Mouse (Mus musculus): Measurements from ENCODE around the gene Pkd1l3. TPM values are rescaled to one million over a fixed set of nuclear protein-coding genes. Genes with fewer than 3 reads are reported as not detected.

Pkd1l3 gene
- polyA plus RNA-seq, 1 experiment from 2014 or later: 3.4 TPM

DNA sequence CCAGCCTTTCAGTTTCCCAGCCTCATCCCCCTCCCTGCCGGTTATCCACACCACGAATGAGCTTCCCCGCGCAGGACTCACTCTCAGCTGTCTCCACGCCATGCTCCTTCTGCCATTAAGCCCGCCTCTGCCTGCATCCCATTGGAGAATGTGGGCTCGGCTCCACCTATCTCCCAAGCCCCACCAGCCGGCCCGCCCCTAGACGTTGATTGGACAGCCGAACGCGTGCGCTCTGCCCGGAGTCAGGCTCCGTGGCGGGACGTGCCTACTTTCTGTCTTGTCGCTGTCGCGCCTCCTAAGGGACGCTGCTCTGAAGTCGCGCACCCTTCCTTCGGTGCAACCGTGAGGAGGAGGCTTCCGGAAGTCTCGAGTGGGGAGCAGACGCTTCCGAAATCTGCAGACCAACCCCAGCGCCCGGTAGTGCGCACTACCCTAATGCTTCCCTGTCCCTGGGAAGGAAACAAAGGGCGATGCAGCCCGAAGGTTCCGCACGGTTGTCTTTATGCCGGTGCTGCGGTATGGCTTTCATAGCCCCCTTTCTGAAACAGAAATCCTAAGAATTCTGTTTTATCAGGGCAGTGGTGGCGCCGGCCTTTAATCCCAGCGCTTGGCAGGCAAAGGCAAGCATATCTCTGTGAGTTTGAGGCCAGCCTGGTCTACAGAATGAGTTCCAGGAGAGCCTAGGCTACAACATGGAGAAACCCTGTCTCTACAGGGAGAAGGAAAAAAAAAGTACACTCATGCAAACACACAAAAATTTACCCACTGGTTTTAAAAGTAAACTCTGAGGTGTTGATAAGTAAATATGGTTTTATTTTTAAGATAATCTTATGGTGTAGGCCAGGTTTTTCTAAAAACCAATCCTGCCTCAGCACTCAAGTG, 5.8 kb upstream of the Pkd1l3 start, which contains the start of gene Dhodh:
Gene Dhodh, minus strand, starts transcription at position 403 of the 882 bp plus-strand sequence.
- Histone ChIP-seq H3K4me1 (replicated peaks; ENCODE audit: control insufficient read depth, insufficient read depth, low read length) (peaks cover 11% of the 10 kb centered on the region), H3K9me3 (ENCODE audit: control insufficient read depth, low read length) (no peaks in the 10 kb centered on the region), H3K27me3 (replicated peaks; ENCODE audit: control insufficient read depth, insufficient read depth, low read length) (no peaks in the 10 kb centered on the region), H3K9ac (ENCODE audit: low read depth, low read length) (peak within 1 kb of the TSS; percentile 80), H3K4me3 (ENCODE audit: low read depth, low read length) (peak within 1 kb of the TSS; percentile 74), H3K27ac (ENCODE audit: low read depth, low read length) (peak within 1 kb of the TSS; percentile 98), H3K36me3 (ENCODE audit: control insufficient read depth, insufficient read depth, low read length) (peaks cover 8% of the 10 kb centered on the region; the same call in 1 of the 2 replicates), H3K4me2 (peak within 1 kb of the TSS; percentile 84)
- peak; percentile 98 for ATAC-seq (replicated peaks; ENCODE audit: low FRiP score)
- under 1% methylated on average over 42 of the region's 42 CpGs for WGBS
- peak; percentile 94 for DNase-seq (ENCODE audit: low spot score)

DNA sequence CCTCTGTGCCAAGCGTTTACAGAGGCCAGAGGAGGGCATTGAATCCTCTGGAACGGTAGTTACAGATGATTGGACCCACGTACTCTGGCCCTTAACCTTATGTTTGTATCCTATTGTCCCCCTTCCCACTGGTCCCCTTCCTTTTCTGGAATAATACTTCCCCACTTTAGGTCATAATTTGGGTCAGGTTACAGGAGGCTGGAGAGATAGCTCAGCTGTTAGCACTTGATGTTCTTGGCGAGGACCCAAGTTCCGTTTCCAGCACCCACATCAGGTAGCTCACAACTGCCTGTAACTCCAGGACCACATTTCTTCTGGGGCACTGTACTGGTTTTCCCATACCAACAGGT, 5.2 kb upstream of the Pkd1l3 start:
- DNase-seq (ENCODE audit: low spot score): no peak
- peak overlapping the region; percentile 74 for H3K4me3 ChIP-seq (ENCODE audit: low read depth, low read length)
- peak overlapping the region; percentile 80 for H3K9ac ChIP-seq (ENCODE audit: low read depth, low read length)
- H3K36me3 ChIP-seq (ENCODE audit: control insufficient read depth, insufficient read depth, low read length): peaks cover 4% of the 10 kb centered on the region; the same call in 1 of the 2 replicates
- H3K27me3 ChIP-seq (replicated peaks; ENCODE audit: control insufficient read depth, insufficient read depth, low read length): no peaks in the 10 kb centered on the region
- peak overlapping the region; percentile 84 for H3K4me2 ChIP-seq
- no peak for ATAC-seq (replicated peaks; ENCODE audit: low FRiP score)
- 14% methylated on average over 5 of the region's 5 CpGs for WGBS
- H3K27ac ChIP-seq (ENCODE audit: low read depth, low read length): peak overlapping the region; percentile 98
- H3K9me3 ChIP-seq (ENCODE audit: control insufficient read depth, low read length): no peaks in the 10 kb centered on the region
- H3K4me1 ChIP-seq (replicated peaks; ENCODE audit: control insufficient read depth, insufficient read depth, low read length): peaks cover 11% of the 10 kb centered on the region

DNA sequence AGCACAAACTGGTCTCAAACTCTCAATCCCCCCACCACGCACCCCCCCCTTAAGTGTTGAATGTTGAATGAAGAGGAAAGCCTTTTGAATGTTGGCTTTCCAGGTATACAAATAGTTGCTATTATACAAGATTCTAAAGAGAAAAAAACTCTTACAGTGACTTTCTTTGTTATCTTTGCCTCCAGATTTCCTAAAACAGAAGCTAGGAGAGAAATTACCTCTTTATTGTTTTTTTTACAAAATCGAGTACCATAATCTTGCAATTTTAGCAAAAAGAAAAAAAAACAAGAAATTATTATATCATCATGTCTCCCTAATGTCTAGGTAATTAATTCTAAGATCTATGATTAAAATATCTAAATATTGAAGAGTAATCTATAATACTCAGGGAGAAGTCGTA, 1.3 kb downstream of the Pkd1l3 start:
- DNase-seq (ENCODE audit: low spot score) (no peak), ATAC-seq (replicated peaks; ENCODE audit: low FRiP score) (no peak)
- H3K4me3 ChIP-seq (ENCODE audit: low read depth, low read length): no peak overlapping the region
- H3K4me1 ChIP-seq (replicated peaks; ENCODE audit: control insufficient read depth, insufficient read depth, low read length): no peaks in the 10 kb centered on the region; the same call in 1 of the 2 replicates
- no peak overlapping the region for H3K9ac ChIP-seq (ENCODE audit: low read depth, low read length)
- H3K27me3 ChIP-seq (replicated peaks; ENCODE audit: control insufficient read depth, insufficient read depth, low read length): no peaks in the 10 kb centered on the region
- no peaks in the 10 kb centered on the region for H3K9me3 ChIP-seq (ENCODE audit: control insufficient read depth, low read length)
- H3K27ac ChIP-seq (ENCODE audit: low read depth, low read length): no peak overlapping the region
- H3K36me3 ChIP-seq (ENCODE audit: control insufficient read depth, insufficient read depth, low read length): no peaks in the 10 kb centered on the region
- WGBS: 75% methylated on average over 3 of the region's 3 CpGs
- H3K4me2 ChIP-seq: no peak overlapping the region

DNA sequence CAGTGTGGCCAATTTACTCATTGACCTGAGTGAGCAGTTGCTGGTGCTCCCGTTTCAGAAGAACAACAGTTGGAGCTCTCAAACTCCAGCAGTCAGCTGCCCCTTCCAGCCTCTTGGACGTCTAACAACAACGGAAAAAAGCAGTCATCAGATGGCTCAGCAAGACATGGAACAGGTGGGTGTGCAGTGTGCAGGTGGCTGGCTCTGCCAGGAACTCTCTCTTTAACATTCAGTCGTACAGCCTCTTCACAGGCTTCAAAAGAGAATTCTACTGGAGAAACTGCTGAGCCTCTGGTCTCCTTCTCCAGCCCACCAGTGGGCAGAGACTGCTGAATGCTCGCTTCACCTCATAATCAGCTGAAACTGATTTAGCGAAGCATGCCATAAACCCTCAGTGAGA, 14.3 kb downstream of the Pkd1l3 start:
- Histone ChIP-seq H3K4me3 (ENCODE audit: low read depth, low read length) (no peak overlapping the region), H3K27me3 (replicated peaks; ENCODE audit: control insufficient read depth, insufficient read depth, low read length) (no peaks in the 10 kb centered on the region), H3K4me2 (no peak overlapping the region), H3K36me3 (ENCODE audit: control insufficient read depth, insufficient read depth, low read length) (no peaks in the 10 kb centered on the region), H3K27ac (ENCODE audit: low read depth, low read length) (no peak overlapping the region), H3K9me3 (ENCODE audit: control insufficient read depth, low read length) (no peaks in the 10 kb centered on the region), H3K9ac (ENCODE audit: low read depth, low read length) (no peak overlapping the region), H3K4me1 (replicated peaks; ENCODE audit: control insufficient read depth, insufficient read depth, low read length) (no peaks in the 10 kb centered on the region)
- DNase-seq (ENCODE audit: low spot score) (no peak), ATAC-seq (replicated peaks; ENCODE audit: low FRiP score) (no peak)
- WGBS: 72% methylated on average over 6 of the region's 6 CpGs

DNA sequence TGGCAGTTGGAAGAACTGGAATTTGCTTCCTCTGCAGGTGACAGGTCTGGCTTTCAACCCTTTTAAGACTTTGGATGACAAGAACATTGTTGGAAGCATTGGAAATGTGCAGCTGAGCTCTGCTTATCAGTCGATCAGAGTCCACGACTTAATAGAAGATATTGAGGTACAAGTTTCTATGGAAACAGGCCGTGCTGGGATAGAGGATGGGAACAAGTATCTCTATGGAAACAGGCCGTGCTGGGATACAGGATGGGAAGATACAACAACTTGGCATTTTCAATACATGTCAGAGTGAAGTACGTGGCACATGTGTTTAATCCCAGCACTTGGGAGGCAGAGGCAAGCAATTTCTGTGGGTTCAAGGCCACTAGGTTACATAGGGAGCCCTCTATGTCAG, 18.2 kb downstream of the Pkd1l3 start:
- Histone ChIP-seq H3K27me3 (replicated peaks; ENCODE audit: control insufficient read depth, insufficient read depth, low read length) (no peaks in the 10 kb centered on the region), H3K9ac (ENCODE audit: low read depth, low read length) (no peak overlapping the region), H3K36me3 (ENCODE audit: control insufficient read depth, insufficient read depth, low read length) (no peaks in the 10 kb centered on the region), H3K9me3 (ENCODE audit: control insufficient read depth, low read length) (no peaks in the 10 kb centered on the region), H3K27ac (ENCODE audit: low read depth, low read length) (no peak overlapping the region), H3K4me2 (no peak overlapping the region), H3K4me1 (replicated peaks; ENCODE audit: control insufficient read depth, insufficient read depth, low read length) (no peaks in the 10 kb centered on the region), H3K4me3 (ENCODE audit: low read depth, low read length) (no peak overlapping the region)
- no peak for ATAC-seq (replicated peaks; ENCODE audit: low FRiP score)
- no peak for DNase-seq (ENCODE audit: low spot score)
- WGBS: 88% methylated on average over 5 of the region's 5 CpGs

DNA sequence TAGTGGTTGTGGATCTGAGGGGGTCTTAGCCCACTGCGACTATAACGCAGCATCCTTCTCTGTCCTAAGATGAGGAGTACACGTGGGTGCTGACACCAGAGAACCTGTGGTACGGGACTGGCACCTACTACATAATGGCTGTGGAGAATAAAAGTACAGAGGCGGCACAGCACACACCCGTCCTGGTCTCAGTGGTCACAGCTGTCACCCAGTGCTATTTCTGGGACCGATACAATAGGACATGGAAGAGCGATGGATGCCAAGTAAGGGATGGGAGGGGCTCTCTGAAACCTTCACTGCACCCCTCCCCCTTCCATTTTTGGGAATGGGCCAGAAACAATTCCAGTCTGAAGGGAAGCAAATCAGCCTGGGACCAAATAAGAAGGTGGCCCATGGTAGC, 20.8 kb downstream of the Pkd1l3 start:
- 90% methylated on average over 8 of the region's 8 CpGs for WGBS

DNA sequence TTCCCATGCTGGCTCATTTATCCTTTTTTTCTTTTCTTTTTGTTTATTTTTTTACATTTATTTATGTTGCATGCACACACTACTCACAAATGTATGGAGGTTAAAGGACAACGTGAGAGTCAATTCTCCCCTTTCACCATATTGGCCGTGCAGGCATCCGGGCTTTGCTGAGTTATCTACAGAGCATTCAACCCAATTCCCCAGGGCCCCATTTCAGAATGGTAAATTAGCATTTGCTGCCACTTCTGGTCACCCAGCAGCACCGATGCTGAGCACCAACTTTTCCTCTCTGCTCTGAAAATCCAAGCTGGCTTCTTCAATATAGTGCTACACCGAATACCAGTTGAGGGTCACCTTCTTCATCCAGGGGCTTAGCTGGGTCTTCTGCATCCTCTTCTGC, 24.5 kb downstream of the Pkd1l3 start:
- Histone ChIP-seq H3K9ac (ENCODE audit: low read depth, low read length) (no peak overlapping the region), H3K4me3 (ENCODE audit: low read depth, low read length) (no peak overlapping the region), H3K9me3 (ENCODE audit: control insufficient read depth, low read length) (no peaks in the 10 kb centered on the region), H3K4me1 (replicated peaks; ENCODE audit: control insufficient read depth, insufficient read depth, low read length) (no peaks in the 10 kb centered on the region), H3K27ac (ENCODE audit: low read depth, low read length) (no peak overlapping the region), H3K27me3 (replicated peaks; ENCODE audit: control insufficient read depth, insufficient read depth, low read length) (no peaks in the 10 kb centered on the region), H3K4me2 (no peak overlapping the region), H3K36me3 (ENCODE audit: control insufficient read depth, insufficient read depth, low read length) (no peaks in the 10 kb centered on the region)
- 80% methylated on average over 5 of the region's 5 CpGs for WGBS
- DNase-seq (ENCODE audit: low spot score) (no peak), ATAC-seq (replicated peaks; ENCODE audit: low FRiP score) (no peak)

More for the DNA sequence above, 20.8 kb downstream of the Pkd1l3 start:
- no peaks in the 10 kb centered on the region for H3K27me3 ChIP-seq (replicated peaks; ENCODE audit: control insufficient read depth, insufficient read depth, low read length)
- H3K9me3 ChIP-seq (ENCODE audit: control insufficient read depth, low read length): no peaks in the 10 kb centered on the region
- no peak overlapping the region for H3K4me2 ChIP-seq
- no peak overlapping the region for H3K9ac ChIP-seq (ENCODE audit: low read depth, low read length)
- no peak overlapping the region for H3K27ac ChIP-seq (ENCODE audit: low read depth, low read length)
- DNase-seq (ENCODE audit: low spot score) (no peak), ATAC-seq (replicated peaks; ENCODE audit: low FRiP score) (no peak)
- no peaks in the 10 kb centered on the region for H3K36me3 ChIP-seq (ENCODE audit: control insufficient read depth, insufficient read depth, low read length)
- H3K4me1 ChIP-seq (replicated peaks; ENCODE audit: control insufficient read depth, insufficient read depth, low read length): no peaks in the 10 kb centered on the region
- H3K4me3 ChIP-seq (ENCODE audit: low read depth, low read length): no peak overlapping the region

DNA sequence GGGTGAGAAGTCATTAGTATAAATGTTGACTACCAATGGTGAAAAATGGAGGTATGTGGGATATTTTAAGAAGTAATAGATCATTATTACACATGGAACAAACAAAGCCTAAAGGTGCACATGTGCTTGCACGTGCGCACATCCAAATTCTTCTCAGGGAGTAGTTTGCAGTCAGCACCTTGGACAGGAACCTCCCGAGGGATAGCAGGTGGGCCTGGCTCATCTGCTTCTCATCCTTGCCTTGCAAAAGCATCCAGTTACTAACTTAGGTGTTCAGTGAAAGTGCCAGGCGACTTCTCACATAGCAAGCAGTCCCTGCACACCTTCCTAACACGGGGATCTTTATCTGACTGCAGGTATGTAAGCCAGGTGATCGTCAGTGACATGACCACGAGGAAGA, 26.1 kb downstream of the Pkd1l3 start:
- 69% methylated on average over 7 of the region's 7 CpGs for WGBS
- ATAC-seq (replicated peaks; ENCODE audit: low FRiP score): no peak
- H3K27me3 ChIP-seq (replicated peaks; ENCODE audit: control insufficient read depth, insufficient read depth, low read length): no peaks in the 10 kb centered on the region
- DNase-seq (ENCODE audit: low spot score): no peak
- no peak overlapping the region for H3K9ac ChIP-seq (ENCODE audit: low read depth, low read length)
- H3K4me2 ChIP-seq: no peak overlapping the region
- no peak overlapping the region for H3K4me3 ChIP-seq (ENCODE audit: low read depth, low read length)
- H3K9me3 ChIP-seq (ENCODE audit: control insufficient read depth, low read length): no peaks in the 10 kb centered on the region
- H3K4me1 ChIP-seq (replicated peaks; ENCODE audit: control insufficient read depth, insufficient read depth, low read length): no peaks in the 10 kb centered on the region
- H3K36me3 ChIP-seq (ENCODE audit: control insufficient read depth, insufficient read depth, low read length): no peaks in the 10 kb centered on the region
- H3K27ac ChIP-seq (ENCODE audit: low read depth, low read length): no peak overlapping the region

DNA sequence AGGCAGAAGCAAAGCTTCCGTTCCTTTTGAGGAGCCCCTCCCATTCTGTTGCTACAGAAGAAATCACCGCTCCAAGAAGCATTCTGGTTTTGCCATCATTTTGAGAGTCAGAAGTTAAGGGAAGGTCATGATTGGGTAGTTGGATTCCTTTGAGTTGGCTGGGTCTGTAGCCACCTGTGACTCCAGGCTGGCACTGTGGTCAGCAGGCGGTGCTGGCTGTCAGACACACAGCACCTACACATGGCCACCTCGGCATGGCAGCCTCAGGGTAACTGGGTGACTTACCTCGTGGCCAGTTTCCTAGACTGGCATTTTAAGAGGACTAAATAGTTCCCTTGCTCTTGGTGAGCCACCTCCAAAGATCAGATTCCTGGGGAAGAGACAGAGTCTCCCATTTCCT, 26.9 kb downstream of the Pkd1l3 start:
- Histone ChIP-seq H3K4me3 (ENCODE audit: low read depth, low read length) (no peak overlapping the region), H3K4me1 (replicated peaks; ENCODE audit: control insufficient read depth, insufficient read depth, low read length) (no peaks in the 10 kb centered on the region), H3K9me3 (ENCODE audit: control insufficient read depth, low read length) (no peaks in the 10 kb centered on the region), H3K36me3 (ENCODE audit: control insufficient read depth, insufficient read depth, low read length) (no peaks in the 10 kb centered on the region), H3K9ac (ENCODE audit: low read depth, low read length) (no peak overlapping the region), H3K27ac (ENCODE audit: low read depth, low read length) (no peak overlapping the region), H3K4me2 (no peak overlapping the region), H3K27me3 (replicated peaks; ENCODE audit: control insufficient read depth, insufficient read depth, low read length) (no peaks in the 10 kb centered on the region)
- 79% methylated on average over 5 of the region's 5 CpGs for WGBS
- DNase-seq (ENCODE audit: low spot score) (no peak), ATAC-seq (replicated peaks; ENCODE audit: low FRiP score) (no peak)
